Mouse (Mus musculus) 3134 (cell line): ENCODE data around the gene Gm28551.

Experiments
- DNase-seq: peaks from one replicate; pipeline ENCODE4 v3.0.0-alpha.2; 2011; ENCODE audit warnings: low spot score; ENCODE audit not compliant: insufficient read length; ENCODE audit errors: extremely low read depth

The Gm28551 gene

DNA sequence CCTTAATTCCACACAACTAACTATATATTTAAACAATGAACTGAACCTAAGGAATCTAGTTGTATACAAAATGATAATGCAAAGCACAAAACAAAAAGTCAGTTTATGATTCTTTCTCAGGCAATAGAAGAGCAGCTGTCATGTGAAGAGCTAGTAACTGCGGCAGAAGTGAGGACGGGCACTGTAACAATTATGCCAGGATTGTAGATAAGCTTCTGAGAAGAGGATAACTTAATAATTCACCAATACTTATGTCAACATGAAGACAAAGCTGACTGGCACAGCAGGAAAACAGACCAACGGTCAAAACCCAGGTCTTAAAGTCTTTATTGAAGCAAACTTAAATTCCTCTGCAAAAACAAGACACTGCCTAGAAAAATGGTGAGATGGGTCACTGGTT is 61.3 kb downstream of the Gm28551 start:
- DNase-seq, result no peak
